Mouse (Mus musculus) embryonic fibroblast, embryonic 13.5 days (primary cell): ENCODE measurements around the gene BC048562.

Experiments used
- CTCF ChIP-seq: IDR thresholded peaks from 2 replicates; pipeline ENCODE4 v1.5.1; 2011; ENCODE audit warnings: mild to moderate bottlenecking, control low read depth, low read length, moderate library complexity, borderline replicate concordance; ENCODE audit not compliant: insufficient read depth
- POLR2A ChIP-seq: IDR thresholded peaks from 2 replicates; pipeline ENCODE4 v1.6.1; 2011; ENCODE audit warnings: low read depth, mild to moderate bottlenecking, control low read depth, low read length, moderate library complexity

DNA sequence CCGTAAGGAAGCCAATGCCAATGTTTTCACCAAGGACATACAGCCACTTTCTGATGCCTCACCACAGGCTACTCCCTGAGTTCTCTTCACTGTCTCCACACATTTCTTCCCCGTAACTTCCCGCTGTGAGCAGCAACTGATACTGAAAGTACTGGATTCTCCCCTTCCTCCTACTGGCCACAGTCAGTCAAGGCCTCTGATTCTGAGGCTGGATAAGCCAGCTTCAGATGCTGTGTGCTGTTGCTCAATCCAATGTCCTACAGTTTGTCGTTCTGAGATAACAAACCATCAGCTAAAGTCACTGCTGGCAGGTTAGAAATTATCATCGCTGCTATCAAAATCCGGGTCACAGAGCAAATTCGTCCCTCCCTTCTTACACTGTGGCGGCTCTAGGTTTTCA lies 31.8 kb upstream of the BC048562 start:
- TF ChIP-seq POLR2A: no peak
- no peak for TF ChIP-seq CTCF
